17 mouse cellular contexts compared by ENCODE assay signal in genomic region chr4:59069276-59069675, GRCm38 (mm10).
"Had no signal": no experiment of that assay in that cellular context is flagged by ENCODE, and none has a peak within 500 bp of the region (broad histone marks: within the 10 kb centered on the region; RNA-seq: fewer than 3 reads in every experiment).

No protein-coding gene starts in this region.

- H3K27me3 ChIP-seq: liver, embryonic 12.5 days; midbrain, embryonic 13.5 days; neural tube, embryonic 13.5 days; neural tube, embryonic 15.5 days; stomach, embryonic 15.5 days had no signal

- H3K27ac ChIP-seq: liver, embryonic 12.5 days; liver, embryonic 14.5 days; midbrain, embryonic 10.5 days; midbrain, embryonic 13.5 days; neural tube, embryonic 13.5 days; neural tube, embryonic 15.5 days; stomach, embryonic 15.5 days; stomach, postnatal 0 days had no signal

- H3K36me3 ChIP-seq: liver, embryonic 12.5 days; midbrain, embryonic 10.5 days; midbrain, embryonic 13.5 days; neural tube, embryonic 13.5 days; neural tube, embryonic 15.5 days; stomach, embryonic 15.5 days had no signal

- ATAC-seq: liver, embryonic 12.5 days; midbrain, embryonic 13.5 days had no signal

- H3K9ac ChIP-seq: liver, embryonic 12.5 days; liver, embryonic 14.5 days; lung, embryonic 14.5 days; midbrain, embryonic 13.5 days; neural tube, embryonic 13.5 days; neural tube, embryonic 15.5 days; stomach, embryonic 15.5 days had no signal

- H3K9me3 ChIP-seq: liver, embryonic 12.5 days; midbrain, embryonic 10.5 days; midbrain, embryonic 13.5 days; neural tube, embryonic 13.5 days; neural tube, embryonic 15.5 days; stomach, embryonic 15.5 days had no signal

- H3K4me2 ChIP-seq: liver, embryonic 12.5 days; lung, embryonic 14.5 days; midbrain, embryonic 13.5 days; neural tube, embryonic 13.5 days; neural tube, embryonic 15.5 days; stomach, embryonic 15.5 days had no signal

- H3K4me1 ChIP-seq: liver, embryonic 12.5 days; midbrain, embryonic 10.5 days; midbrain, embryonic 13.5 days; neural tube, embryonic 13.5 days; neural tube, embryonic 15.5 days; stomach, embryonic 15.5 days had no signal

- DNase-seq: lung, adult 18-20 months; lung, embryonic 14.5 days; lung, postnatal 10 days; lung, postnatal 4 days; right cerebral cortex, postnatal 14 days; thymus, adult 2 months; thymus, postnatal 25 days; thymus, postnatal 4 days had no signal

- H3K4me3 ChIP-seq: liver, embryonic 12.5 days; midbrain, embryonic 10.5 days; midbrain, embryonic 13.5 days; myocyte; neural tube, embryonic 13.5 days; neural tube, embryonic 15.5 days; stomach, embryonic 15.5 days had no signal
